Mouse (Mus musculus): ENCODE measurements around the gene Tecpr2. TPM values are rescaled to one million over a fixed set of nuclear protein-coding genes. Genes with fewer than 3 reads are reported as not detected.

Gene Tecpr2
- polyA plus RNA-seq, 1 experiment from 2014 or later = 8.4 TPM

DNA sequence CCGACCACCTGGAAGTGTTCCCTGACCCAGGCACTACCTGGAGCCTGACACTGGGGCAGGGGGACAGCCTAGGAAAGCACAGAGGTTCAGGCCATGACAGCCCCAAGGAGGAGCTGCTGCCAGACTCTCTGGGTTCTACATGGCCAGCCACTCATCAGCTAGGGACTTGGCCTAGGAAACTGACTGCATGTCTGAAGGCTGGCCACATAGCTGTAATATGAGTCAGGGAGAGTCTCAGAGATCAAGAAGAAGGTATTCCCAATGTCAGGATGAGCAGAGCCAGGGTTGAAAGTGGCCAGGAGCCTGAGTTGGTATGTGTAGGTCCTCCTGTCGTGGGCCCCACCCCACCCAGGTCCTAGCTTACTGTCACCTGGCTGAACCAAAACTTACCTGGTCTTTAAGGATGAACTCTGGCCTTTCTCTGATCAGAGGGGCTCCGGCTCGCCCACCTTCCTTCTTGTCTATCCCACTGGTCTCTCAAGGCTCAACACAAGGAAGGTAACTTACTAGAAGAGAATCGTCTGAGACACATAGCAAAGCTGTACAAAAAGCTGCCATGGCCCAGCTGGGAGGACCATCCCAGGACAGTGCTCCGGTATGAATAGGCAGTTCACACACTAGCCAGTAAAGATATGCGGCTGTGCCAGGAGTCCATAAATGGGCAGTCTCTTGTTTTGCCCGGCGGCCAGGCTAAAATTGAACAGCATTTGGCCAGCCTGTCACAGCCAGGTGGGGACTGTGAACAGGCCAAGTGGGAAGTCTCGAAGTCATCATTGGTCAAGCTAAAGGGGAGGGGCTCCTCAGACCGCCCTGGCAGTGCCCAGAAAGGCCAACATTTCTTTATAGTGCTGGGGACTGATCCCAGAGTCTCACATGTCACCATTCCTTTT, 97.7 kb downstream of the Tecpr2 start:
- Histone ChIP-seq H3K9ac (no peak overlapping the region), H3K27me3 (no peaks in the 10 kb centered on the region), H3K36me3 (no peaks in the 10 kb centered on the region), H3K4me2 (replicated peaks) (no peak overlapping the region), H3K27ac (no peak overlapping the region), H3K4me3 (no peak overlapping the region), H3K9me3 (replicated peaks) (no peaks in the 10 kb centered on the region), H3K4me1 (peaks cover 6% of the 10 kb centered on the region; the same call in 1 of the 2 replicates)
- no peak for ATAC-seq (ENCODE audit: low FRiP score)
- whole genome bisulfite sequencing = 83% methylated on average over 11 of the region's 11 CpGs

DNA sequence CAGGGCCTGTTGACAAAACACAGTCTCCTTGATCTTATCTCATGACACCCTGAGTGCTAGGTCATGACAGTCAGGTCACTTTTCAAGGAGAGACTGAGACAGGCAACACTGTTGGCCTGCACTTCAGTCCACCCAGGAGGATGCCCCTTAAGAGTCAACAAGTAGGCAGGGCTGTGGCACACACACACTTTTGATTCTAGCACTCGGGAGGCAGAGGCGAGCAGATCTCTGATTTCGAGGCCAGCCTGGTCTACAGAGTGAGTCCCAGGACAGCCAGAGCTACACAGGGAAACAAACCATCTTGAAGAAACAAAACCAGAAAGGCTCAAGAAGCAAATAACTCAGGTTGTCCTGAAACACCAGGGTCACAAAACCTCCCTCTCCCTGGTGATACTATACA, 100.3 kb downstream of the Tecpr2 start:
- WGBS = 85% methylated on average over 3 of the region's 3 CpGs
- no peaks in the 10 kb centered on the region for H3K27me3 ChIP-seq

DNA sequence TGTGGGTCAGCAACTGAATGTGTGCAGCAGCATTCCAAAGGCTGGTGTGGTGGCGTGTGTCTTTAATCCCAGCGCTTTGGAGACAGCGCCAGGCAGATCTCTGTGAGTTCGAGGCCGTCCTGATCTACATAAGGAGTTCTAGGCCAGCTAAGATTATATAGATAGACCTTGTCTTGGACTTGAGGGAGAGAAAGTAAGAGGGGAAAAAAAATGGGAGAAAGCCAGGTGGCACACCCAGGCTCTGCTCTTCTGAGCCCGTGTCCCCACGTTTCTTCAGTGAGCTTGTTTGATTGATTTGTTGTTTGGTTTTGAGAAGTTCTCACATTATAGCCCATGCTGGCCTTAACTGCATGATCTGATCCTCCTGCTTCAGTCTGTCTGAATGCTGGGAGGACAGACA, 101.4 kb downstream of the Tecpr2 start:
- no peak for ATAC-seq (ENCODE audit: low FRiP score)
- Histone ChIP-seq H3K4me1 (peaks cover 9% of the 10 kb centered on the region; the same call in 1 of the 2 replicates), H3K27ac (no peak overlapping the region), H3K4me2 (replicated peaks) (no peak overlapping the region), H3K36me3 (no peaks in the 10 kb centered on the region), H3K4me3 (no peak overlapping the region), H3K9ac (no peak overlapping the region), H3K9me3 (replicated peaks) (no peaks in the 10 kb centered on the region), H3K27me3 (no peaks in the 10 kb centered on the region)
- WGBS = 93% methylated on average over 7 of the region's 7 CpGs

More for the DNA sequence above, 100.3 kb downstream of the Tecpr2 start:
- Histone ChIP-seq H3K36me3 (no peaks in the 10 kb centered on the region), H3K9me3 (replicated peaks) (no peaks in the 10 kb centered on the region), H3K4me1 (peaks cover 9% of the 10 kb centered on the region; the same call in 1 of the 2 replicates), H3K9ac (no peak overlapping the region), H3K27ac (no peak overlapping the region), H3K4me2 (replicated peaks) (no peak overlapping the region), H3K4me3 (no peak overlapping the region)
- no peak for ATAC-seq (ENCODE audit: low FRiP score)

DNA sequence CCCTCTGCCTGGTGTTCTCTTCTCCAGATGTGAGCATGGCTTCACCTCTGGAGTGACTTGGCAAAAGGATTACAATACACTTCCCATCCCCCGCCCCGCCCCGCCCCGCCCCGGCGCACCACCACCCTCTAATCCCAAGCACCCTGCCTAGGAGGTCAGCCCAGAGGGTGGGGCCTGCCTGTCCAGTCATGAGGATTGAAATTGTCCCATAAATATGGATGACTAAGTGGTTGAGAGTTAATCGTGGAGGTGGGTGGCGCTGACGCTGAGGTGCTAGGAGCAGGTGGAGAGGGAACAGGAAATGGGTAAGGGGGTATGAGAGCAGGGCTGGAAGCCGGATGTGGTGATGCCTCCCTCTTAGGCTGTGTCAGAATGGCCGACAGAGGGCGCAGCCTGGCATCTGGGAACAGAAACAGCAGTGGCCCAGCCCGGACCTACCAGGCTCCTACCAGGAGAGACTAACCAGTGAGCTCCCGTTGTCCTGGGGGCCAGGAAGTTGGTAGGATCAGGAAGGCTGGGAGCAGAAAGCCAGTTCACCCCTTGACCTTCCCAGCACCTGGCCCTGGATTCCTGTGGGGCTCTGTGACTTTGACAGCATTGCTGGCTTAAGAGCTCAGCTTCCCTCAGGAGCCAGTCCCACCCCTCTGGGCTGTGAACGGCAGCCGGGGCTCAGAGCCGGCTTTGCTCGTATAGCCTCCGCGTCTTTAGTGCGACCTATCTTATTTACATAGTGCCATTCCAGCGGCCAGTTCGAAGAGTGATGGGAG, 102.5 kb downstream of the Tecpr2 start:
- H3K4me2 ChIP-seq (replicated peaks) = peak overlapping the region; percentile 61
- no peaks in the 10 kb centered on the region for H3K9me3 ChIP-seq (replicated peaks)
- no peaks in the 10 kb centered on the region for H3K27me3 ChIP-seq
- H3K4me1 ChIP-seq = peaks cover 9% of the 10 kb centered on the region; the same call in 1 of the 2 replicates
- WGBS = 3% methylated on average over 23 of the region's 23 CpGs
- H3K36me3 ChIP-seq = no peaks in the 10 kb centered on the region
- peak overlapping the region; percentile 64; the same call in 1 of the 2 replicates for H3K27ac ChIP-seq
- ATAC-seq (ENCODE audit: low FRiP score) = peak; percentile 88
- H3K4me3 ChIP-seq = peak overlapping the region; percentile 46
- peak overlapping the region; percentile 62 for H3K9ac ChIP-seq

DNA sequence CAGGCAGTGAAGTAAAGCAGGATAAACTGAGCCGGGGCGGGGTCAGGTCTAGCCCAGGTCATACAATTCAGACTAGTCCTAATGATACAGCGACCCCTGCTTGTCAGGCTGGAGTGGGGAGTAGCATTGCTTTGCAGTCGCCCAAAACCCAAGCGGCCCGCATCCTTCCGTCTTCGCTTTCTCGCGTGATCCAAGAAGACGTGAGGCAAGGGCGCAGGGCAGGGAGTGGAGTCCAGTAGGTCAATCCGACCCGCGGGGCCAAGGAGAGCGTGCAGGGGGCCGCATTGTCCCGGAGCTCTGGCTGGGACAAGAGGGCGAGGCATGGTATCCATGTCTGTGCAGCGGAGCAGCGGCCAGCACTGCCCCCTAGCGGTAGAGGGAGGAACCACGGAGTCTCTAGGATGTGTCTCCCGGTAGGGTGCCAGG, 103.1 kb downstream of the Tecpr2 start:
- H3K27me3 ChIP-seq = no peaks in the 10 kb centered on the region
- H3K9ac ChIP-seq = peak overlapping the region; percentile 62
- peak; percentile 88 for ATAC-seq (ENCODE audit: low FRiP score)
- H3K36me3 ChIP-seq = no peaks in the 10 kb centered on the region
- WGBS = under 1% methylated on average over 24 of the region's 24 CpGs
- H3K4me3 ChIP-seq = peak overlapping the region; percentile 46
- H3K4me2 ChIP-seq (replicated peaks) = peak overlapping the region; percentile 61
- no peaks in the 10 kb centered on the region for H3K9me3 ChIP-seq (replicated peaks)
- peak overlapping the region; percentile 64; the same call in 1 of the 2 replicates for H3K27ac ChIP-seq
- H3K4me1 ChIP-seq = peaks cover 9% of the 10 kb centered on the region; the same call in 1 of the 2 replicates

DNA sequence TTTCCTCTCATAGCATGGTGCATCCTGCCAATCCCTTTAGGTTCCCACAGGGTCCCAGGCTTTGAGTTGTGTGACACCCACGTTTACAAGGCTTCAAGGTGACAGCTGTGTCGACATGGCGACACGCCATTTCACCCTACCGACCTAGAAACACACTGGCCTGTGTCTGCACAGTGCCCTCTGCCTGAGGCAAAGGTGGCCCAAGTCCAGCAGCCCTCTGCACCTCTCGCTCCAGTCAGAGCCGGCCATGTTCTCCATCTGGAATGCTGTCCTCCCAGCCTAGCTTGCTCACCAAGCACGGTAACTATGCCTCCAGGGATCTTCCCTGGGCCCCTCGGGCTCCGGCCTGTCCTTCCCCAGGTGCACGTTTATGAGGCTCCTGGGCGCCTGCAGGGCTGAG, 103.7 kb downstream of the Tecpr2 start:
- 82% methylated on average over 12 of the region's 12 CpGs for WGBS

DNA sequence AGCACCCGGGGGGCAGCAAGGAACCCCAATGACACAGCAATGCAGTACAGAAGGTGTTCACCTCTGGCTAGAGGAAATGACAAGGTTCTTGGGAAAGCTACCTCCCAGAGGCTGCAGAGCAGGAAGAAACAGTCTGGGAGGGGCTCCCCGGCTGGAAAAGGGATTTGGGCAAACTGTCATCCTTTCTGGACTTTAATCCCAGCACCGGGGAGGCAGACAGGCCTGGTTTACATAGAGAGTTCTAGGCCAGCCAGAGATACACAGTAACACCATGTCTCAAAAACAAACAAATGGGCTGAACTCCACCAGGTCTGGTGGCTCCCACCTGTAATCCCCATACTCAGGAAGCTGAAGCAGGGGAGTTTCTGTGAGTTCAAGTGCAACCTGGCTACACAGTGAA, 104.2 kb downstream of the Tecpr2 start:
- H3K9me3 ChIP-seq (replicated peaks) = no peaks in the 10 kb centered on the region; the same call in 1 of the 2 replicates
- ATAC-seq (ENCODE audit: low FRiP score) = no peak
- no peak overlapping the region for H3K9ac ChIP-seq
- H3K4me2 ChIP-seq (replicated peaks) = no peak overlapping the region
- WGBS = 95% methylated on average over 3 of the region's 3 CpGs
- no peak overlapping the region for H3K27ac ChIP-seq
- H3K27me3 ChIP-seq = no peaks in the 10 kb centered on the region
- no peaks in the 10 kb centered on the region for H3K36me3 ChIP-seq
- H3K4me3 ChIP-seq = no peak overlapping the region
- H3K4me1 ChIP-seq = peaks cover 9% of the 10 kb centered on the region; the same call in 1 of the 2 replicates

More for the DNA sequence above, 103.7 kb downstream of the Tecpr2 start:
- H3K36me3 ChIP-seq = no peaks in the 10 kb centered on the region
- H3K4me3 ChIP-seq = no peak overlapping the region
- H3K9ac ChIP-seq = peak overlapping the region; percentile 62; the same call in 1 of the 2 replicates
- peaks cover 9% of the 10 kb centered on the region; the same call in 1 of the 2 replicates for H3K4me1 ChIP-seq
- H3K27me3 ChIP-seq = no peaks in the 10 kb centered on the region
- no peak for ATAC-seq (ENCODE audit: low FRiP score)
- H3K4me2 ChIP-seq (replicated peaks) = peak overlapping the region; percentile 61; the same call in 1 of the 2 replicates
- no peaks in the 10 kb centered on the region; the same call in 1 of the 2 replicates for H3K9me3 ChIP-seq (replicated peaks)
- no peak overlapping the region for H3K27ac ChIP-seq

DNA sequence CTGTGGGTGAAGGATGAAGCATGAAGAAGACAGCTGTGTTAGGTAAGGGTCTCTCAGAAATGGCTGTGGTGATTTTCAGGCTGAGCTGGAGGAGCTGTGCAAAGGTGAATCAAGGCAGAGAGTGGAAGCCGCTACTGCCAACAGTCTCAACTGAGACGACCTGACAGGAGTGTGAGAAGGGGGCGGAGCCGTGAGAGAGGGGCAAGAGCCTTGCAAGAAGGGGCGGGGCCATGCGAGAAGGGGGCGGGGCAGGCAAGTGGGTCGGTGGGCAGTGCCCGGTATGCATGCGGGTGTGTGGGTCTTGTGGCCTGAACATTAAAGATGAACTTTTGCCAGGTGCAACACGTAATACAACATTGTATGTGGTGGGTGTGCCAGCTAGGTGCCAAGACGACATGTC, 105.6 kb downstream of the Tecpr2 start:
- Histone ChIP-seq H3K4me1 (peaks cover 9% of the 10 kb centered on the region; the same call in 1 of the 2 replicates), H3K27ac (no peak overlapping the region), H3K9ac (no peak overlapping the region), H3K4me2 (replicated peaks) (no peak overlapping the region), H3K9me3 (replicated peaks) (no peaks in the 10 kb centered on the region; the same call in 1 of the 2 replicates), H3K27me3 (no peaks in the 10 kb centered on the region), H3K4me3 (no peak overlapping the region), H3K36me3 (no peaks in the 10 kb centered on the region)
- no peak for ATAC-seq (ENCODE audit: low FRiP score)
- WGBS = 36% methylated on average over 12 of the region's 12 CpGs

DNA sequence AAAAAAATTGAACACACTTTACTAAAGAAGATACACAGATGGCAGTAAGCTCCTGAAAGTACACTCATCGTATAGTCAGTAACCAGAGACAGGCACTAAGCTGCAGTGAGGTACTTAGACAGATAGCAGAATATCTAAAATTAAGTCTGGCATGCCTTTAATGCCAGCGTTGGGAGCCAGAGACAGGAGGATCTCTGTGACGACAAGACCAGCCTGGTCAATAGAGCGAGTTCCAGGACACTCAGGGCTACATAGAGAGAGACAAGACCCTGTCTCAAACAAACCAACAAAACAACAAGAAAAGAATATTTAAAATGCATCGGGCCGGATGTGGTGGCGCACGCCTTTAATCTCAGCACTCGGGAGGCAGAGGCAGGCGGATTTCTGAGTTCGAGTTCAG, 109.0 kb downstream of the Tecpr2 start:
- no peak overlapping the region for H3K27ac ChIP-seq
- no peaks in the 10 kb centered on the region for H3K36me3 ChIP-seq
- no peak overlapping the region for H3K4me3 ChIP-seq
- 95% methylated on average over 11 of the region's 11 CpGs for WGBS
- no peaks in the 10 kb centered on the region; the same call in 1 of the 2 replicates for H3K4me1 ChIP-seq
- H3K4me2 ChIP-seq (replicated peaks) = no peak overlapping the region
- ATAC-seq (ENCODE audit: low FRiP score) = no peak
- H3K27me3 ChIP-seq = no peaks in the 10 kb centered on the region
- no peak overlapping the region for H3K9ac ChIP-seq
- H3K9me3 ChIP-seq (replicated peaks) = no peaks in the 10 kb centered on the region; the same call in 1 of the 2 replicates

DNA sequence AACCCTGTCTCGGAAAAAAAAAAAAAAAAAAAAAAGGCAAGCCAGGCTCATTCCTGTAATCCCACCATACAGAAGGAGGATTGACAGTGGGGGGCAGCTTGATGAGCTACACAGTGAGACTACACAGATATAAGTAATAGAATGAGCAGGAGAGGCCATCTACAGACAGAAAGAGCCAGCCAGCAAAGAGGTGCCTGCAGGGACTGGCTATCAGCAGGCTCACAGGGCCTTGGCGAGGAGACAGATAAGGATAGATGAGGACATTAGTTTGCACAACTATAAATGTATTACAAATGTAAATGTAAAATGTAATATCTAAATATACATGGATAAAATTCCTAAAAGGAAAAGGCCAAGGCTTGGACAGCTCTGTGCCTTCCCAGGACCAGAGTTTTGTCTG, 110.8 kb downstream of the Tecpr2 start:
- WGBS = 86% methylated on average over 2 of the region's 2 CpGs
- H3K4me1 ChIP-seq = no peaks in the 10 kb centered on the region

DNA sequence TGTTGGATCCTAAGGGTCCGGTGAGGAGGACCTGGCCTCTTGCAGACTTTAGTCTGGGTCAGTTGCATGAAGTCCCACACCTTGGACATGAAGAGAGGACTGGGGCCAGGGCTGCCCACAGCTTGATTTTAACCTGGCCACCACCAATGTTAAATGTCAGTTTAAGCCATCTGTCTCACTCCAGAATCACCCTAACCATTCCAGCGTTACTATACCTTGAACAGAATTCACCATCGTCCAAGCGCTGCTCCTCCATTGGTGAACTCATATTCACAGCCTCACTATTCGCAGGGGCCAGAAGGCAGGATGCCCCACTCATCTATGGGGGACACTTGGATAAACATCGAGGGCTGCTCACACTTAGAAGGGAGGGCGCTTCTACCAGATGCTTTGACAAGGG, 111.9 kb downstream of the Tecpr2 start:
- WGBS = 91% methylated on average over 7 of the region's 7 CpGs
- no peaks in the 10 kb centered on the region for H3K27me3 ChIP-seq
- no peaks in the 10 kb centered on the region; the same call in 1 of the 2 replicates for H3K9me3 ChIP-seq (replicated peaks)
- no peak overlapping the region for H3K4me3 ChIP-seq
- no peak for ATAC-seq (ENCODE audit: low FRiP score)
- 0 out of 2 replicates have a peak, but pooled peaks cover under 1% of the 10 kb centered on the region for H3K4me1 ChIP-seq
- H3K27ac ChIP-seq = no peak overlapping the region
- H3K9ac ChIP-seq = no peak overlapping the region
- no peaks in the 10 kb centered on the region for H3K36me3 ChIP-seq
- no peak overlapping the region for H3K4me2 ChIP-seq (replicated peaks)

More for the DNA sequence above, 110.8 kb downstream of the Tecpr2 start:
- Histone ChIP-seq H3K9me3 (replicated peaks) (no peaks in the 10 kb centered on the region; the same call in 1 of the 2 replicates), H3K9ac (no peak overlapping the region), H3K27ac (no peak overlapping the region), H3K4me2 (replicated peaks) (no peak overlapping the region), H3K4me3 (no peak overlapping the region), H3K36me3 (no peaks in the 10 kb centered on the region), H3K27me3 (no peaks in the 10 kb centered on the region)
- ATAC-seq (ENCODE audit: low FRiP score) = no peak

DNA sequence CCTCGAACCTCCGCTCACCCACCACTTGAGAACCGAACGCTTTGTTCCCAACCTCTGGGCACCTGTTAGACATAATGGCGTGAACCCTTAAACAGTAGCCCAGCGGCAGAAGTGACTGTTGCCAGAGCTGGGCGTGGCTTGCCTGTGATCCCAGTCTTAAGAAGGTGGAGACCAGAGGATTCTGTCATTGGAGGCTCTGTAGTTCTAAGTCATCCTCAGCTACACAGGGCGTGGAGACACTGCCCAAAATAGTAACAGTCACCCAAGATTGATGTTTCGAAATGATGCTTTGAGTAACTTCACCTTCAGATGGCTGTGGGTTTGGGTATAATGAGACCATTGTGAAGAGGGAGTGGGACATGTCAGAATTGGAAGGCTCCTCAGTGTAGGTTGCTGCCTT, 115.1 kb downstream of the Tecpr2 start:
- Histone ChIP-seq H3K36me3 (no peaks in the 10 kb centered on the region), H3K27ac (no peak overlapping the region), H3K4me3 (no peak overlapping the region), H3K27me3 (no peaks in the 10 kb centered on the region), H3K9ac (no peak overlapping the region), H3K9me3 (replicated peaks) (no peaks in the 10 kb centered on the region), H3K4me2 (replicated peaks) (no peak overlapping the region), H3K4me1 (peaks cover 19% of the 10 kb centered on the region)
- ATAC-seq (ENCODE audit: low FRiP score) = no peak
- WGBS = 83% methylated on average over 9 of the region's 9 CpGs
